ENCODE assay signal across 11 mouse cellular contexts in the genomic region with DNA sequence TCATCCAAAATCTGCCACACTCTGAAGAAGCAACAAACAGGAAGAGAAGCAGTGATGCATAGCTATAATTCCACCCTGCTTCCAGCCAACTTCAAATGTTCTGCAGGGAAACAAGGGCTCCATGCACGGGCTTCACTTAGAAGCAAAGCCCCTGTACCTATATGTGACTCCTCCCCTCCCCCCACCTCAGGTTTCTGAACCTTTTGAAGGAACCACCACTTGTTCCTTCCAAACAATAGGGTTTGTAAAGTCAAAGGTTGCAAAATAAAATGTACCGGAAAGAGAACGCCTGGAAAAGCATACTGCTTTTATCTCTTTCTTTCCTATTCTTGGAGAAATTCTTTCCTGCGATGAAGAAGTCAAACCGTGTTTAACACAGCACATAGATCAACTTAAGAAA. TPM values are rescaled to one million over a fixed set of nuclear protein-coding genes. Genes with fewer than 3 reads are reported as not detected.
DNase-seq lines count a peak whose midpoint lies in the region; ATAC-seq and TF ChIP-seq lines count a peak whose summit lies in the region.
"Had no signal": no experiment of that assay in that cellular context is flagged by ENCODE, and none has a peak within 500 bp of the region (broad histone marks: within the 10 kb centered on the region; RNA-seq: fewer than 3 reads in every experiment).

No protein-coding gene starts in this region.

- no peak overlapping the region for H3K4me2 ChIP-seq in limb, embryonic 11.5 days (ENCODE audit: low read depth, severe bottlenecking)
- H3K4me2 ChIP-seq in hindbrain, postnatal 0 days (ENCODE audit: low read depth, low read length): peak overlapping the region; percentile 49
- H3K4me2 ChIP-seq in neural tube, embryonic 14.5 days (ENCODE audit: low read depth, low read length): peak overlapping the region; percentile 2
- H3K4me2 ChIP-seq: embryonic facial prominence, embryonic 13.5 days; stomach, embryonic 15.5 days had no signal

- ATAC-seq in limb, embryonic 11.5 days (ENCODE audit: insufficient number of reproducible peaks, low FRiP score, low TSS enrichment, low read depth): no peak
- no peak for ATAC-seq in hindbrain, postnatal 0 days
- no peak for ATAC-seq in neural tube, embryonic 14.5 days (ENCODE audit: low read depth)

- no peaks in the 10 kb centered on the region for H3K9me3 ChIP-seq in heart, embryonic 10.5 days
- no peaks in the 10 kb centered on the region for H3K9me3 ChIP-seq in limb, embryonic 11.5 days (ENCODE audit: control insufficient read depth, low read length)
- H3K9me3 ChIP-seq in limb, embryonic 10.5 days (replicated peaks): no peaks in the 10 kb centered on the region
- H3K9me3 ChIP-seq in hindbrain, postnatal 0 days (ENCODE audit: low read length): no peaks in the 10 kb centered on the region
- H3K9me3 ChIP-seq in neural tube, embryonic 14.5 days (ENCODE audit: control insufficient read depth, low read length): no peaks in the 10 kb centered on the region
- H3K9me3 ChIP-seq: embryonic facial prominence, embryonic 13.5 days; stomach, embryonic 15.5 days had no signal

- no peak overlapping the region for H3K9ac ChIP-seq in limb, embryonic 11.5 days (ENCODE audit: low read length)
- H3K9ac ChIP-seq in hindbrain, postnatal 0 days (replicated peaks; ENCODE audit: low read length): no peak overlapping the region
- no peak overlapping the region for H3K9ac ChIP-seq in neural tube, embryonic 14.5 days (replicated peaks; ENCODE audit: low read depth, low read length)
- H3K9ac ChIP-seq: embryonic facial prominence, embryonic 13.5 days; stomach, embryonic 15.5 days had no signal

- H3K27me3 ChIP-seq in heart, embryonic 10.5 days (ENCODE audit: insufficient read depth, poor library complexity, severe bottlenecking): no peaks in the 10 kb centered on the region
- no peaks in the 10 kb centered on the region for H3K27me3 ChIP-seq in limb, embryonic 11.5 days (ENCODE audit: control insufficient read depth, insufficient read depth, low read length)
- no peaks in the 10 kb centered on the region for H3K27me3 ChIP-seq in limb, embryonic 10.5 days (ENCODE audit: low read depth, poor library complexity, severe bottlenecking)
- no peaks in the 10 kb centered on the region for H3K27me3 ChIP-seq in hindbrain, postnatal 0 days (ENCODE audit: insufficient read depth, low read length)
- no peaks in the 10 kb centered on the region for H3K27me3 ChIP-seq in neural tube, embryonic 14.5 days (ENCODE audit: control insufficient read depth, insufficient read depth, low read length)
- H3K27me3 ChIP-seq: stomach, embryonic 15.5 days had no signal

- peak overlapping the region; percentile 38 for H3K4me3 ChIP-seq in heart, embryonic 10.5 days
- H3K4me3 ChIP-seq in limb, embryonic 11.5 days (ENCODE audit: low read depth, low read length): no peak overlapping the region
- no peak overlapping the region for H3K4me3 ChIP-seq in limb, embryonic 10.5 days
- H3K4me3 ChIP-seq in hindbrain, postnatal 0 days (ENCODE audit: low read length): peak overlapping the region; percentile 16
- H3K4me3 ChIP-seq in neural tube, embryonic 14.5 days (ENCODE audit: low read depth, low read length): no peak overlapping the region
- H3K4me3 ChIP-seq: embryonic facial prominence, embryonic 13.5 days; stomach, embryonic 15.5 days had no signal

- peaks cover 3% of the 10 kb centered on the region; the same call in 1 of the 2 replicates for H3K4me1 ChIP-seq in heart, embryonic 10.5 days
- H3K4me1 ChIP-seq in limb, embryonic 11.5 days (ENCODE audit: control insufficient read depth, insufficient read depth, low read length): no peaks in the 10 kb centered on the region
- H3K4me1 ChIP-seq in limb, embryonic 10.5 days: peaks cover 45% of the 10 kb centered on the region
- no peaks in the 10 kb centered on the region for H3K4me1 ChIP-seq in hindbrain, postnatal 0 days (ENCODE audit: insufficient read depth, low read length)
- H3K4me1 ChIP-seq in neural tube, embryonic 14.5 days (ENCODE audit: control insufficient read depth, insufficient read depth, low read length): peaks cover 3% of the 10 kb centered on the region; the same call in 1 of the 2 replicates
- H3K4me1 ChIP-seq: stomach, embryonic 15.5 days had no signal

- no peak for DNase-seq in heart, embryonic 10.5 days (ENCODE audit: low spot score)
- DNase-seq in heart, adult 18-20 months: no peak
- peak; percentile 35 for DNase-seq in limb, embryonic 11.5 days (ENCODE audit: low spot score)
- no peak for DNase-seq in limb, embryonic 10.5 days (ENCODE audit: low spot score)
- no peak for DNase-seq in hindbrain, postnatal 0 days (ENCODE audit: low spot score)
- DNase-seq in thymus, postnatal 36 days: no peak
- no peak for DNase-seq in right cerebral cortex, adult 18-20 months

- 6% methylated on average over 5 of the region's 5 CpGs for WGBS in heart, embryonic 10.5 days
- WGBS in limb, embryonic 11.5 days: 7% methylated on average over 5 of the region's 5 CpGs
- WGBS in limb, embryonic 10.5 days: 7% methylated on average over 5 of the region's 5 CpGs
- WGBS in hindbrain, postnatal 0 days: 18% methylated on average over 5 of the region's 5 CpGs
- WGBS in neural tube, embryonic 14.5 days: 5% methylated on average over 5 of the region's 5 CpGs

- H3K27ac ChIP-seq in heart, embryonic 10.5 days: no peak overlapping the region
- no peak overlapping the region for H3K27ac ChIP-seq in limb, embryonic 11.5 days (replicated peaks; ENCODE audit: low read depth, low read length)
- no peak overlapping the region for H3K27ac ChIP-seq in limb, embryonic 10.5 days
- H3K27ac ChIP-seq in hindbrain, postnatal 0 days: no peak overlapping the region
- no peak overlapping the region for H3K27ac ChIP-seq in neural tube, embryonic 14.5 days (ENCODE audit: low read depth, low read length)
- H3K27ac ChIP-seq: embryonic facial prominence, embryonic 13.5 days; stomach, embryonic 15.5 days had no signal

- TF ChIP-seq CTCF in hindbrain, postnatal 0 days (IDR thresholded peaks at IDR 0.05; ENCODE audit: low read depth): no peak

- H3K36me3 ChIP-seq in heart, embryonic 10.5 days: no peaks in the 10 kb centered on the region
- no peaks in the 10 kb centered on the region for H3K36me3 ChIP-seq in limb, embryonic 11.5 days (ENCODE audit: control insufficient read depth, insufficient read depth, low read length)
- no peaks in the 10 kb centered on the region for H3K36me3 ChIP-seq in limb, embryonic 10.5 days
- no peaks in the 10 kb centered on the region for H3K36me3 ChIP-seq in hindbrain, postnatal 0 days (ENCODE audit: insufficient read depth, low read length)
- no peaks in the 10 kb centered on the region for H3K36me3 ChIP-seq in neural tube, embryonic 14.5 days (ENCODE audit: control insufficient read depth, insufficient read depth, low read length)
- H3K36me3 ChIP-seq: embryonic facial prominence, embryonic 13.5 days; stomach, embryonic 15.5 days had no signal

RNA-seq across cellular contexts. Expression of a gene that starts 2.3 kb away (rescaled TPM):
- polyA plus RNA-seq in heart, embryonic 10.5 days (2016; fragmentation: Nextera tagmentation; extraction: Ambion mirVana): 3.4 and 4.0 TPM in 2 replicates
- total RNA-seq in heart, adult 18-20 months (2021): 1 to 10 TPM; 6.2 to 8.1 TPM
- polyA plus RNA-seq in limb, embryonic 11.5 days (2014; fragmentation: Nextera tagmentation; extraction: Ambion mirVana): 14.4 and 16.5 TPM in 2 replicates
- polyA plus RNA-seq in limb, embryonic 10.5 days (2016; fragmentation: Nextera tagmentation; extraction: Ambion mirVana): 8.5 and 11.4 TPM in 2 replicates
- 23.8 and 26.7 TPM in 2 replicates for total RNA-seq in hindbrain, postnatal 0 days (2014; rRNA removed)
- 14.7 and 14.8 TPM in 2 replicates for polyA plus RNA-seq in hindbrain, postnatal 0 days (2015; fragmentation: Nextera tagmentation; extraction: Ambion mirVana)
- 23.0 and 24.8 TPM in 2 replicates for polyA plus RNA-seq in neural tube, embryonic 14.5 days (2014; fragmentation: Nextera tagmentation; extraction: Ambion mirVana)
- total RNA-seq: MEL had no signal

Comparison
In these comparisons a context has a peak if more than half of its experiments do, and no peak if none do; other contexts are left out.
1. H3K4me3 ChIP-seq: peak in heart, embryonic 10.5 days (single experiment) and hindbrain, postnatal 0 days (single experiment); none in limb, embryonic 11.5 days (single experiment), limb, embryonic 10.5 days (single experiment) and neural tube, embryonic 14.5 days (single experiment).